Mouse (Mus musculus): Measurements from ENCODE around the gene Kcnn1. TPM values are rescaled to one million over a fixed set of nuclear protein-coding genes. Genes with fewer than 3 reads are reported as not detected.

Kcnn1 gene
- polyA plus RNA-seq, 1 experiment, result 3.2 TPM

GRCm38 (mm10) chr8:70834071-70834470, 29.0 kb downstream of the Kcnn1 start:
- H3K27ac ChIP-seq (ENCODE audit: insufficient read depth, low read length), result no peak overlapping the region
- peaks cover 14% of the 10 kb centered on the region for H3K36me3 ChIP-seq (ENCODE audit: control insufficient read depth, insufficient read depth, low read length, poor library complexity, severe bottlenecking)
- no peak overlapping the region for H3K4me3 ChIP-seq (ENCODE audit: low read depth, low read length)
- H3K9ac ChIP-seq (ENCODE audit: low read depth, poor library complexity, severe bottlenecking), result no peak overlapping the region
- TF ChIP-seq CTCF (IDR thresholded peaks at IDR 0.05; ENCODE audit: low read depth, low read length), result no peak
- no peak for TF ChIP-seq EP300 (IDR thresholded peaks at IDR 0.05; ENCODE audit: insufficient read depth, low read depth, low read length)
- no peak for TF ChIP-seq POLR2A (IDR thresholded peaks at IDR 0.05; ENCODE audit: insufficient read depth, low read length)
- H3K27me3 ChIP-seq (ENCODE audit: control insufficient read depth, insufficient read depth, low read length, poor library complexity, severe bottlenecking), result no peaks in the 10 kb centered on the region
- no peaks in the 10 kb centered on the region for H3K9me3 ChIP-seq (replicated peaks; ENCODE audit: control insufficient read depth, insufficient read depth, low read length, poor library complexity, severe bottlenecking)
- H3K4me1 ChIP-seq (ENCODE audit: control insufficient read depth, insufficient read depth, low read length), result no peaks in the 10 kb centered on the region

- Histone ChIP-seq H3K36me3 (ENCODE audit: control insufficient read depth, insufficient read depth, low read length, poor library complexity, severe bottlenecking) (peaks cover 14% of the 10 kb centered on the region), H3K27ac (ENCODE audit: insufficient read depth, low read length) (no peak overlapping the region), H3K4me3 (ENCODE audit: low read depth, low read length) (no peak overlapping the region; the same call in 1 of the 2 replicates), H3K9ac (ENCODE audit: low read depth, poor library complexity, severe bottlenecking) (no peak overlapping the region), H3K27me3 (ENCODE audit: control insufficient read depth, insufficient read depth, low read length, poor library complexity, severe bottlenecking) (no peaks in the 10 kb centered on the region), H3K9me3 (replicated peaks; ENCODE audit: control insufficient read depth, insufficient read depth, low read length, poor library complexity, severe bottlenecking) (no peaks in the 10 kb centered on the region), H3K4me1 (ENCODE audit: control insufficient read depth, insufficient read depth, low read length) (no peaks in the 10 kb centered on the region)
- no peak for TF ChIP-seq POLR2A (IDR thresholded peaks at IDR 0.05; ENCODE audit: insufficient read depth, low read length)
- no peak for TF ChIP-seq CTCF (IDR thresholded peaks at IDR 0.05; ENCODE audit: low read depth, low read length)
- TF ChIP-seq EP300 (IDR thresholded peaks at IDR 0.05; ENCODE audit: insufficient read depth, low read depth, low read length), result no peak
Measured at GRCm38 (mm10) chr8:70833520-70833919, 29.5 kb downstream of the Kcnn1 start.

GRCm38 (mm10) chr8:70833018-70833482, 30.0 kb downstream of the Kcnn1 start:
- Histone ChIP-seq H3K27ac (ENCODE audit: insufficient read depth, low read length) (no peak overlapping the region), H3K4me1 (ENCODE audit: control insufficient read depth, insufficient read depth, low read length) (no peaks in the 10 kb centered on the region), H3K9me3 (replicated peaks; ENCODE audit: control insufficient read depth, insufficient read depth, low read length, poor library complexity, severe bottlenecking) (no peaks in the 10 kb centered on the region), H3K9ac (ENCODE audit: low read depth, poor library complexity, severe bottlenecking) (no peak overlapping the region), H3K4me3 (ENCODE audit: low read depth, low read length) (no peak overlapping the region), H3K27me3 (ENCODE audit: control insufficient read depth, insufficient read depth, low read length, poor library complexity, severe bottlenecking) (no peaks in the 10 kb centered on the region), H3K36me3 (ENCODE audit: control insufficient read depth, insufficient read depth, low read length, poor library complexity, severe bottlenecking) (peaks cover 14% of the 10 kb centered on the region)
- TF ChIP-seq POLR2A (IDR thresholded peaks at IDR 0.05; ENCODE audit: insufficient read depth, low read length), result no peak

DNA sequence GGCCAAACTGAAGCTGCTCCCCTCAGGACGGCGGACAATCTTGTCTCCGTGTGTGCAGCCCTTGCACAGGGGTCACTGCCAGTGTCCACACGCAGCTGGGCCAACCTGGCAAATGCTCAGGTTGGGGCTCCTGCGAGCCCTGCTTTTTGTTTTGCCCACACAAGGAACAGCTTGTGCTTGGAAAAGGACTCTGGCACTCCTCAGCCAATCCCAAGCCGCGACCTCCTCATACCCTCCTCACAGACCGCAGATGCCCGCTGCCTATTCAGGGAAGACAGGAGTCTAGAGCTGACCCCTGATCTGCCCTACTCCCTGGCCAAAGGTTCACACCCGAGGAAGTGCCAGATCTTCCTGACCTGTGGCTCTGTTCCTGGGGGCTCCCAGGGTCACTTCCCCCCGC, 30.7 kb downstream of the Kcnn1 start:
- TF ChIP-seq CTCF (IDR thresholded peaks at IDR 0.05; ENCODE audit: low read depth, low read length), result no peak
- no peak for TF ChIP-seq POLR2A (IDR thresholded peaks at IDR 0.05; ENCODE audit: insufficient read depth, low read length)
- no peak for TF ChIP-seq EP300 (IDR thresholded peaks at IDR 0.05; ENCODE audit: insufficient read depth, low read depth, low read length)
- Histone ChIP-seq H3K9ac (ENCODE audit: low read depth, poor library complexity, severe bottlenecking) (no peak overlapping the region), H3K4me1 (ENCODE audit: control insufficient read depth, insufficient read depth, low read length) (no peaks in the 10 kb centered on the region), H3K9me3 (replicated peaks; ENCODE audit: control insufficient read depth, insufficient read depth, low read length, poor library complexity, severe bottlenecking) (no peaks in the 10 kb centered on the region), H3K4me3 (ENCODE audit: low read depth, low read length) (no peak overlapping the region), H3K36me3 (ENCODE audit: control insufficient read depth, insufficient read depth, low read length, poor library complexity, severe bottlenecking) (peaks cover 14% of the 10 kb centered on the region), H3K27me3 (ENCODE audit: control insufficient read depth, insufficient read depth, low read length, poor library complexity, severe bottlenecking) (no peaks in the 10 kb centered on the region), H3K27ac (ENCODE audit: insufficient read depth, low read length) (no peak overlapping the region)

DNA sequence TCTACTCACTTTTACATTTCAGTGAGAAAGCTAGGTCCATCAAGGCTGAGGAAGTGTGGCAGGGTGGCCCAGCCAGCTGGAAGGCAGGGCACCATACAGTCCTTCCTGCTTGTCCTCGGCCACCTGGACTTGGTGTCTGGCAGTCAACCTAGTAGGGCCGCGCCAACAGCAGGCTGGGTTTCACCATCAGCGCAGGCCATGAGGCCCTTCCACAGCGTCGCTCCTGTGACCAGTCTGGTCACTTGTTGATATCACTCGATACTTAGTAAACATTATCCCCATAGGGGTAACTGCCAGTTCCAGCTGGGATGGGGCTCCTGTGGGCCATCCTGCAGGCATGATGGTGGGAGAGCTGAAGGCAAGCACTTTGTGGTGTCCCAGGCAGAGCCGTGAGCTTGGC, 31.5 kb downstream of the Kcnn1 start:
- no peaks in the 10 kb centered on the region for H3K27me3 ChIP-seq (ENCODE audit: control insufficient read depth, insufficient read depth, low read length, poor library complexity, severe bottlenecking)
- H3K36me3 ChIP-seq (ENCODE audit: control insufficient read depth, insufficient read depth, low read length, poor library complexity, severe bottlenecking), result peaks cover 10% of the 10 kb centered on the region
- no peaks in the 10 kb centered on the region for H3K9me3 ChIP-seq (replicated peaks; ENCODE audit: control insufficient read depth, insufficient read depth, low read length, poor library complexity, severe bottlenecking)
- no peak overlapping the region for H3K9ac ChIP-seq (ENCODE audit: low read depth, poor library complexity, severe bottlenecking)
- H3K4me3 ChIP-seq (ENCODE audit: low read depth, low read length), result no peak overlapping the region
- TF ChIP-seq EP300 (IDR thresholded peaks at IDR 0.05; ENCODE audit: insufficient read depth, low read depth, low read length) (no peak), POLR2A (IDR thresholded peaks at IDR 0.05; ENCODE audit: insufficient read depth, low read length) (no peak), CTCF (IDR thresholded peaks at IDR 0.05; ENCODE audit: low read depth, low read length) (no peak)
- H3K4me1 ChIP-seq (ENCODE audit: control insufficient read depth, insufficient read depth, low read length), result no peaks in the 10 kb centered on the region
- H3K27ac ChIP-seq (ENCODE audit: insufficient read depth, low read length), result no peak overlapping the region

DNA sequence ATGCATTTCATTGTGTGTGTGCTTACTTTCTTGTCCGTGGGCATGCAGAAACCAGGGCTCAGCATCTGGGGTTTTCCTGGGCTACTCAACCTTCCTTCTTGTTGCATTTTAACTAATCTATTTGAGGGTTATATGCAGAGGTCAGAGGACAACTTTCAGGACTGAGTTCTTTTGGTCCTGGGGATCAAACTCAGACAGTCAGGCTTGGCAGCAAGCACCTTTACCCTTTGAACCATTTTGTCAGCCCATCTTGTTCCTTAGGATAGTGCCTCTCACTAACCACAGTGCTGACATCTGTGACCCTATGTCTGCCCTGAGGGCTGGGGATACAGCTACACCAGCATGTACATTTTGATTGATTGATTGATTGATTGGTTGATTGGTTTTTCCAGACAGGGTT, 35.3 kb downstream of the Kcnn1 start:
- no peaks in the 10 kb centered on the region for H3K36me3 ChIP-seq (ENCODE audit: control insufficient read depth, insufficient read depth, low read length, poor library complexity, severe bottlenecking)
- H3K9me3 ChIP-seq (replicated peaks; ENCODE audit: control insufficient read depth, insufficient read depth, low read length, poor library complexity, severe bottlenecking), result no peaks in the 10 kb centered on the region
- H3K27me3 ChIP-seq (ENCODE audit: control insufficient read depth, insufficient read depth, low read length, poor library complexity, severe bottlenecking), result no peaks in the 10 kb centered on the region
- no peak overlapping the region for H3K27ac ChIP-seq (ENCODE audit: insufficient read depth, low read length)
- no peaks in the 10 kb centered on the region for H3K4me1 ChIP-seq (ENCODE audit: control insufficient read depth, insufficient read depth, low read length)
- H3K9ac ChIP-seq (ENCODE audit: low read depth, poor library complexity, severe bottlenecking), result no peak overlapping the region
- no peak for TF ChIP-seq CTCF (IDR thresholded peaks at IDR 0.05; ENCODE audit: low read depth, low read length)
- H3K4me3 ChIP-seq (ENCODE audit: low read depth, low read length), result no peak overlapping the region
